In the genomic region with DNA sequence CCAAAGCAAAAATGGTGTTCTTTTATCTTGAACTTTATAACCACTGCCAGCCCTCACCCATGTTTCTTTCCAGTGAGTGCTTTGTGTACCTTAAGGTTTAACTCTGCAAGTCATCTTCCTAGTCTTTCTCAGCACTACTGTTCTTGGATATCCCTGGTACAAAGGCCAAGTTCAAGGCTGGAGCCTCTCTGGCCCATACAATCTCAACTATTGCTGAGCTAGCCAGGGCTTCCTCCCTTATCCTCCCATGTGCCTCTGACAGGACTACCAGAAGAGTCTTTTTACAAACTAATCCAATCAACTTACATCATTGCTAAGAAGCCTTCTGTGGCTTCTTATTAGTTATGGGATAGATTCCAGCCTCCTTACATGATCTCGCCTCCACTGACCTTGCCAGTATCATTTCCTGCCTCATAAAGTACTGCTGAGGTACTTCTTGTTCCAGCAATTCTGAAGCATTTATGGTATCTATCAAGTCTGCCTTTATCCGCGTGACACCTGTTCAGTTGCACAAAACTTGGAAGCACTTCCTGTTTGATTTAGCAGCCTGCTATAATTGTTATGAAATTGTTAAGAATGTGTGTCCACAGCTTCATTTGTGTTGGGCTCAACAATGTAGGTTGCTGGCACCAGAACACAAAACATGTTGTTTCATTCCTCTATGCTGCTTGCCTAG, we compare ENCODE assay signal across 16 mouse cellular contexts. TPM values are rescaled to one million over a fixed set of nuclear protein-coding genes. Genes with fewer than 3 reads are reported as not detected.
DNase-seq lines count a peak whose midpoint lies in the region; ATAC-seq and TF ChIP-seq lines count a peak whose summit lies in the region.
"Had no signal": no experiment of that assay in that cellular context is flagged by ENCODE, and none has a peak within 500 bp of the region (broad histone marks: within the 10 kb centered on the region; RNA-seq: fewer than 3 reads in every experiment).

No protein-coding gene starts in this region.

- DNase-seq in gastrocnemius, adult 2 months, result no peak
- no peak for DNase-seq in gastrocnemius, postnatal 4 days (ENCODE audit: low spot score in 2 of 2)
- DNase-seq in testis, postnatal 14 days (ENCODE audit: low spot score), result no peak
- DNase-seq in midbrain, embryonic 14.5 days, result no peak
- no peak for DNase-seq in right cerebral cortex, postnatal 36 days (ENCODE audit: low spot score in 2 of 2)
- no peak for DNase-seq in right cerebral cortex, postnatal 10 days (ENCODE audit: low spot score in 2 of 2)
- DNase-seq: cerebellum, adult 18-20 months; heart, postnatal 14 days had no signal

- no peak overlapping the region for H3K9ac ChIP-seq in liver, embryonic 15.5 days
- no peak overlapping the region for H3K9ac ChIP-seq in midbrain, embryonic 14.5 days (replicated peaks; ENCODE audit: low read length)
- H3K9ac ChIP-seq: embryonic facial prominence, embryonic 12.5 days; neural tube, embryonic 13.5 days had no signal

- no peaks in the 10 kb centered on the region for H3K27me3 ChIP-seq in testis, adult 2 months (ENCODE audit: control insufficient read depth, insufficient read depth, low read length)
- no peaks in the 10 kb centered on the region for H3K27me3 ChIP-seq in liver, embryonic 15.5 days
- H3K27me3 ChIP-seq in midbrain, embryonic 14.5 days (ENCODE audit: control insufficient read depth, insufficient read depth, low read length), result no peaks in the 10 kb centered on the region
- H3K27me3 ChIP-seq: embryonic facial prominence, embryonic 12.5 days; neural tube, embryonic 13.5 days had no signal

- H3K4me3 ChIP-seq in gastrocnemius, adult 2 months, result no peak overlapping the region
- no peak overlapping the region for H3K4me3 ChIP-seq in testis, adult 2 months (ENCODE audit: control insufficient read depth, low read depth, low read length)
- H3K4me3 ChIP-seq in liver, embryonic 15.5 days (replicated peaks), result no peak overlapping the region
- H3K4me3 ChIP-seq in midbrain, embryonic 14.5 days (replicated peaks; ENCODE audit: low read depth, low read length), result no peak overlapping the region
- H3K4me3 ChIP-seq: embryonic facial prominence, embryonic 12.5 days; forebrain, embryonic 10.5 days; heart, embryonic 10.5 days; neural tube, embryonic 13.5 days had no signal

- no peak for TF ChIP-seq POLR2A in testis, adult 2 months (IDR thresholded peaks at IDR 0.05; ENCODE audit: control insufficient read depth, low read depth, low read length)

- no peaks in the 10 kb centered on the region for H3K36me3 ChIP-seq in testis, adult 2 months (ENCODE audit: control insufficient read depth, insufficient read depth, low read length)
- no peaks in the 10 kb centered on the region for H3K36me3 ChIP-seq in liver, embryonic 15.5 days (replicated peaks)
- H3K36me3 ChIP-seq in midbrain, embryonic 14.5 days (ENCODE audit: control insufficient read depth, insufficient read depth, low read length), result no peaks in the 10 kb centered on the region
- H3K36me3 ChIP-seq: embryonic facial prominence, embryonic 12.5 days; forebrain, embryonic 10.5 days; heart, embryonic 10.5 days; neural tube, embryonic 13.5 days had no signal

- H3K4me1 ChIP-seq in testis, adult 2 months (ENCODE audit: control insufficient read depth, insufficient read depth, low read length), result no peaks in the 10 kb centered on the region
- H3K4me1 ChIP-seq in liver, embryonic 15.5 days (replicated peaks), result peaks cover 43% of the 10 kb centered on the region
- H3K4me1 ChIP-seq in midbrain, embryonic 14.5 days (ENCODE audit: control insufficient read depth, insufficient read depth, low read length), result no peaks in the 10 kb centered on the region
- H3K4me1 ChIP-seq: embryonic facial prominence, embryonic 12.5 days; forebrain, embryonic 10.5 days; heart, embryonic 10.5 days; neural tube, embryonic 13.5 days had no signal

- H3K9me3 ChIP-seq in liver, embryonic 15.5 days (replicated peaks), result no peaks in the 10 kb centered on the region
- no peaks in the 10 kb centered on the region for H3K9me3 ChIP-seq in midbrain, embryonic 14.5 days (ENCODE audit: control insufficient read depth, low read length)
- H3K9me3 ChIP-seq: embryonic facial prominence, embryonic 12.5 days; forebrain, embryonic 10.5 days; heart, embryonic 10.5 days; neural tube, embryonic 13.5 days had no signal

- WGBS in liver, embryonic 15.5 days (ENCODE audit: insufficient replicate concordance), result 59% methylated on average over 3 of the region's 3 CpGs
- 96% methylated on average over 3 of the region's 3 CpGs for WGBS in midbrain, embryonic 14.5 days

- TF ChIP-seq CTCF in gastrocnemius, adult 2 months (IDR thresholded peaks at IDR 0.05), result no peak
- no peak for TF ChIP-seq CTCF in testis, adult 2 months (IDR thresholded peaks at IDR 0.05; ENCODE audit: control insufficient read depth, insufficient read depth, insufficient replicate concordance, low read depth, low read length)

- peak overlapping the region; percentile 21 for H3K27ac ChIP-seq in gastrocnemius, adult 2 months
- peak overlapping the region; percentile 71 for H3K27ac ChIP-seq in testis, adult 2 months (ENCODE audit: control insufficient read depth, insufficient read depth, low read depth, low read length)
- peak overlapping the region; percentile 72 for H3K27ac ChIP-seq in liver, embryonic 15.5 days (replicated peaks)
- no peak overlapping the region for H3K27ac ChIP-seq in midbrain, embryonic 14.5 days (replicated peaks; ENCODE audit: low read depth, low read length)
- H3K27ac ChIP-seq: embryonic facial prominence, embryonic 12.5 days; forebrain, embryonic 10.5 days; kidney, postnatal 0 days; neural tube, embryonic 13.5 days had no signal

- H3K4me2 ChIP-seq in liver, embryonic 15.5 days, result 0 out of 2 replicates have a peak overlapping the region, but pooled peaks have one; percentile 45
- H3K4me2 ChIP-seq in midbrain, embryonic 14.5 days (ENCODE audit: low read length), result no peak overlapping the region
- H3K4me2 ChIP-seq: embryonic facial prominence, embryonic 12.5 days; neural tube, embryonic 13.5 days had no signal

- intact Hi-C loops in gastrocnemius, adult 2 months (cut with DNase I), result no loop called here

- no peak for ATAC-seq in liver, embryonic 15.5 days (ENCODE audit: insufficient read depth)
- no peak for ATAC-seq in midbrain, embryonic 14.5 days (ENCODE audit: low FRiP score, low TSS enrichment)
- ATAC-seq: hindbrain, embryonic 16.5 days had no signal

RNA-seq across cellular contexts. Expression of a gene that starts 19.8 kb away (rescaled TPM):
- total RNA-seq in gastrocnemius, adult 2 months (2021), result 10 to 100 TPM; 27.6 to 38.9 TPM
- 10 to 100 TPM; 31.5 to 35.5 TPM for total RNA-seq in gastrocnemius, postnatal 4 days (2021)
- polyA plus RNA-seq in testis, adult 2 months (2012; rRNA removed), result 4.1 and 4.8 TPM in 2 replicates
- 64.3 and 72.9 TPM in 2 replicates for polyA plus RNA-seq in liver, embryonic 15.5 days (2015; fragmentation: Nextera tagmentation; extraction: Ambion mirVana)
- 13.7 and 18.6 TPM in 2 replicates for polyA plus RNA-seq in midbrain, embryonic 14.5 days (2014; fragmentation: Nextera tagmentation; extraction: Ambion mirVana)
